Mouse (Mus musculus) midbrain, embryonic 12.5 days (tissue): ENCODE data around the gene Fam229a. TPM values are rescaled to one million over a fixed set of nuclear protein-coding genes. Genes with fewer than 3 reads are reported as not detected.

ENCODE experiments used
- polyA plus RNA-seq: library from polyadenylated mRNA; unstranded; fragments of >200 nt; fragmentation: Nextera tagmentation; extraction: Ambion mirVana; gene quantifications from 2 replicates; pipeline ENCODE4 v1.2.1, GENCODE M21; 2016

The Fam229a gene
- polyA plus RNA-seq, 1 experiment from 2014 or later: not detected

Other genes with a start within 250 kb of the Fam229a start
- gene C77080, start 229.8 kb upstream of the Fam229a start, polyA plus RNA-seq: 5.2 and 6.3 TPM in 2 replicates
- 0.62 and 0.66 TPM in 2 replicates for gene Sync, start 203.6 kb upstream of the Fam229a start, polyA plus RNA-seq
- gene Rbbp4, start 155.8 kb upstream of the Fam229a start, polyA plus RNA-seq: 497 and 529 TPM in 2 replicates
- 36.4 TPM in 2 replicates for gene Zbtb8os, start 155.5 kb upstream of the Fam229a start, polyA plus RNA-seq
- gene Zbtb8a, start 113.1 kb upstream of the Fam229a start, polyA plus RNA-seq: 12.1 and 12.2 TPM in 2 replicates
- 4.1 and 5.0 TPM in 2 replicates for gene Zbtb8b, start 50.3 kb upstream of the Fam229a start, polyA plus RNA-seq
- gene Bsdc1, start 29.6 kb upstream of the Fam229a start, polyA plus RNA-seq: 31.9 and 33.7 TPM in 2 replicates
- not detected in 2 replicates for gene Tssk3, start 168 bp upstream of the Fam229a start, polyA plus RNA-seq
- 2,082 and 2,101 TPM in 2 replicates for gene Marcksl1, start 22.4 kb downstream of the Fam229a start, polyA plus RNA-seq
- 188 and 190 TPM in 2 replicates for gene Hdac1, start 51.5 kb downstream of the Fam229a start, polyA plus RNA-seq
- 3.7 and 3.8 TPM in 2 replicates for gene Lck, start 82.5 kb downstream of the Fam229a start, polyA plus RNA-seq
- gene Fam167b, start 87.4 kb downstream of the Fam229a start, polyA plus RNA-seq: 0.54 TPM in 1 of 2 replicates, not detected in the other
- 196 and 202 TPM in 2 replicates for gene Eif3i, start 109.5 kb downstream of the Fam229a start, polyA plus RNA-seq
- gene Tmem234, start 109.5 kb downstream of the Fam229a start, polyA plus RNA-seq: 182 and 192 TPM in 2 replicates
- gene Dcdc2b, start 123.1 kb downstream of the Fam229a start, polyA plus RNA-seq: 2.8 and 2.9 TPM in 2 replicates
- 26.7 and 30.7 TPM in 2 replicates for gene Iqcc, start 127.9 kb downstream of the Fam229a start, polyA plus RNA-seq
- gene Ccdc28b, start 132.8 kb downstream of the Fam229a start, polyA plus RNA-seq: 88.3 TPM in 2 replicates
- 90.3 and 91.8 TPM in 2 replicates for gene Txlna, start 149.9 kb downstream of the Fam229a start, polyA plus RNA-seq
- gene Kpna6, start 181.6 kb downstream of the Fam229a start, polyA plus RNA-seq: 15.2 and 16.3 TPM in 2 replicates
- gene Tmem39b, start 205.6 kb downstream of the Fam229a start, polyA plus RNA-seq: 17.3 and 21.9 TPM in 2 replicates